Mouse (Mus musculus): Measurements from ENCODE around the gene Pitpnm2. TPM values are rescaled to one million over a fixed set of nuclear protein-coding genes. Genes with fewer than 3 reads are reported as not detected.

Gene Pitpnm2
- polyA plus RNA-seq, 2 experiments = 1.9 to 4.7 TPM

DNA sequence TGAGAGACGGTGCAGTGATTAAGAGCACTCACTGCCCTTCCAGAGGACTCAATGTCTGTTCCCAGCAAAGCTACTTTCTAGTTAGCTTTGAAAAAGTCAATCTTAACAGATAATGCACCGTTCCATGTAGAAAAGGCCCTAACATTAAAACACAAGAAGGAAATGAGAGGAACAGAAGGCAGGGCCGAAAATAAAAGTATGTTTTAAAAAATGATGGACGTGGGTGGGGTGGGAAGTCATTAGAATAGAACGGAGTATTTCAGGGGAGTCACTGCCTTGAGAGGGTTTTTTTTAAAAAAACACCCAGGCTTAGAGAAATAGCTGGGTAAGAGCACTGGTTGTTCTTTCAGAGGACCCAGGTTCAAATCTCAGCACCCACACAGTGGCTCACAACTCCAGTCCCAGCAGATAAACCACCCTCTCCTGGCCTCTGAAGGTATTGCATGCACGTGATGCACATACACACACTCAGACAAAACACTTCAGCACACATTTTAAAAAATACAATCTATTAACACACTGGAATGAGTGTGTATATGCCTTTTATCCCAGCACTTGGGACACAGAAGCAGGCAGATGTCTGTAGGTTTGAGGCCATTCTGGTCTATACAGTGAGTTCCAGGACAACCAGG lies 38.2 kb upstream of the Pitpnm2 start:
- Histone ChIP-seq H3K27me3 (ENCODE audit: control insufficient read depth, insufficient read depth, low read length) (no peaks in the 10 kb centered on the region), H3K4me1 (replicated peaks; ENCODE audit: control insufficient read depth in 2 of 2, insufficient read depth in 2 of 2, low read length in 1 of 2) (no peaks in the 10 kb centered on the region), H3K4me2 (ENCODE audit: low read depth) (no peak overlapping the region), H3K27ac (no peak overlapping the region), H3K9me3 (ENCODE audit: control insufficient read depth, low read length) (no peaks in the 10 kb centered on the region), H3K36me3 (replicated peaks; ENCODE audit: control insufficient read depth, insufficient read depth, low read depth) (peaks cover 16% of the 10 kb centered on the region), H3K4me3 (ENCODE audit: insufficient read depth in 1 of 2, low read depth in 2 of 2, low read length in 2 of 2) (no peak overlapping the region), H3K9ac (replicated peaks) (no peak overlapping the region)
- WGBS (ENCODE audit: insufficient replicate concordance) = 81% methylated on average over 6 of the region's 6 CpGs
- DNase-seq (ENCODE audit: low read depth in 3 of 3, low spot score in 3 of 3) (no peak), ATAC-seq (ENCODE audit: insufficient read depth) (no peak)
- TF ChIP-seq EP300 (IDR thresholded peaks at IDR 0.05; ENCODE audit: low read depth) (no peak), CTCF (IDR thresholded peaks at IDR 0.05; ENCODE audit: low read depth) (peak; percentile 23; the same call in 1 of the 2 replicates)

DNA sequence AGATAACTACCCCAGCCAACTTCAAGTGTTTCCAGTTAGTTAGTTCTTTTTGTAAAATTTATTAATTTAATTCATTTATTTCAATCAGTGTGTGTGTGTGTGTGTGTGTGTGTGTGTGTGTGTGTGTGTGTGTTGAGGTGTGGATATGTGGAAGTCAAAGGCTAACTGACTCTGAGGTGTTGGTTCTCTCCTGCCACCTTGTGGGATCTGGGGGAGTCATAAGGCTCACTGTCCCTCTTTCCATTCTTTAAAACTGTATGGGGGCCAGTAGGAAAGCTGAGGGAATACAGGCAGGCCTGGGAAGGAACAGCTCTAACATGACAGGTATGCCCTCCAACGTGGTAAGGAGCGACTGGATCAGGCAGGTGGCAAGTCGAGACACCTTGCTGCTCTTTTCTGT lies 34.8 kb upstream of the Pitpnm2 start:
- Histone ChIP-seq H3K27me3 (ENCODE audit: control insufficient read depth, insufficient read depth, low read length) (no peaks in the 10 kb centered on the region), H3K4me1 (replicated peaks; ENCODE audit: control insufficient read depth in 2 of 2, insufficient read depth in 2 of 2, low read length in 1 of 2) (no peaks in the 10 kb centered on the region), H3K4me3 (ENCODE audit: insufficient read depth in 1 of 2, low read depth in 2 of 2, low read length in 2 of 2) (no peak overlapping the region), H3K9ac (replicated peaks) (no peak overlapping the region), H3K9me3 (ENCODE audit: control insufficient read depth, low read length) (no peaks in the 10 kb centered on the region), H3K4me2 (ENCODE audit: low read depth) (no peak overlapping the region), H3K36me3 (replicated peaks; ENCODE audit: control insufficient read depth, insufficient read depth, low read depth) (peaks cover 11% of the 10 kb centered on the region), H3K27ac (no peak overlapping the region)
- peak; percentile 38 for TF ChIP-seq CTCF (IDR thresholded peaks at IDR 0.05; ENCODE audit: low read depth)
- TF ChIP-seq EP300 (IDR thresholded peaks at IDR 0.05; ENCODE audit: low read depth) = no peak
- WGBS (ENCODE audit: insufficient replicate concordance) = 61% methylated on average over 3 of the region's 3 CpGs
- ATAC-seq (ENCODE audit: insufficient read depth) (no peak), DNase-seq (ENCODE audit: low read depth in 3 of 3, low spot score in 3 of 3) (no peak)

DNA sequence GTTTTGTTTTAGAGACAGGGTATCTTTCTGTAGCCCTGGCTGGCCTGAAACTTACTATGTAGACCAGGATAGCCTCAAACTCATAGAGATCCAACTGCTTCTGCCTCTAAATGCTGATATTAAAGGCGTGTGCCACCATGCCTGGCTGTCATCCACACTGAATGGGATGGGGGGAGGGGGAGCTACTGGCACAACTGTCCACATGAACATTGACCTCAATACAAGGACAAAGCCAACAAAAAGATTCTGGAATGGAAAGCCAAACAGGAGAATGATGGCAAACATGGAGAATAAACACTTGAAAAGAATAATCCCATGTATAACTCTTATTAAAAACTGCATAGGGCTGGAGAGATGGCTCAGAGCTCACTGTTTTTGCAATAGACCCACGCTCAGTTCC lies 33.3 kb upstream of the Pitpnm2 start:
- TF ChIP-seq CTCF (IDR thresholded peaks at IDR 0.05; ENCODE audit: low read depth) = no peak
- no peak for TF ChIP-seq EP300 (IDR thresholded peaks at IDR 0.05; ENCODE audit: low read depth)
- Histone ChIP-seq H3K36me3 (replicated peaks; ENCODE audit: control insufficient read depth, insufficient read depth, low read depth) (peaks cover 6% of the 10 kb centered on the region), H3K4me1 (replicated peaks; ENCODE audit: control insufficient read depth in 2 of 2, insufficient read depth in 2 of 2, low read length in 1 of 2) (no peaks in the 10 kb centered on the region), H3K27me3 (ENCODE audit: control insufficient read depth, insufficient read depth, low read length) (no peaks in the 10 kb centered on the region), H3K9ac (replicated peaks) (no peak overlapping the region), H3K27ac (no peak overlapping the region), H3K4me2 (ENCODE audit: low read depth) (no peak overlapping the region), H3K9me3 (ENCODE audit: control insufficient read depth, low read length) (no peaks in the 10 kb centered on the region), H3K4me3 (ENCODE audit: insufficient read depth in 1 of 2, low read depth in 2 of 2, low read length in 2 of 2) (no peak overlapping the region)
- WGBS (ENCODE audit: insufficient replicate concordance) = 63% methylated on average over 2 of the region's 2 CpGs
- DNase-seq (ENCODE audit: low read depth in 3 of 3, low spot score in 3 of 3) = no peak
- ATAC-seq (ENCODE audit: insufficient read depth) = no peak

DNA sequence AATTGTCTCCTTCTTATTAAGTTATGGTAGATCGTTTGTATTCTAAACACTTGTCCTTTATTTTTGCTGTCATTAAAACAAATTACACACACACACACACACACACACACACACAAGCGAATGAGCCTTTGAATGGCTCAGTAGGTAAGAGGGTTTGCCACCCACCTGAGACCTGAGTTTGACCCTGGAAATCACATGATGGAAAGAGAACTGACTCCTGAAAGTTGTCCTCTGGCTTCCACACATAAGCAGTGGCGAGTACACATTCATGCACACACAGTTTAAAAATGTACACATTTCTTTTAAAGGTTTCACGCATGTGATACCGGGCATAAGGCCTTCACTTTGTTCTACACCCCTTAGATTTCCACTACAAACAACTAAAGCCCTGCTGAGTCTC lies 20.7 kb upstream of the Pitpnm2 start:
- TF ChIP-seq EP300 (IDR thresholded peaks at IDR 0.05; ENCODE audit: low read depth) (no peak), CTCF (IDR thresholded peaks at IDR 0.05; ENCODE audit: low read depth) (no peak)

DNA sequence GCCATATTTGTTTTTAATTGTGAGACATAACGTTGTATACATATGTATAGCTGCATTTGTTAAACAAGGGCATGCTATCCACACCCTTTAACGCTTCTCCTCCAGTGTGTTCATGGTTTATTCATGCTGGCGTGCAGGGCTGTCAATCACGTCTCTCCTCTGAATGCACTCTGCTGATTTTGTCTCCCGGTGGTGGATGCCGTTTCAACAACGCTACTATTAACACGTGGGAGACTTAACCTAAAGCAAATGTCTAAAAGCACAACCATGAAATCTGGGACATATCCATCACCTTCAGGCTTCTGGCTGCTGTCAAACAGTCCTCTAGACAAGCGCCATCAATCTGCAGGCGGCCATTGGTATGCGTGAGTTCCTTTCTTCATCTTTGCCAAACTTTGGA lies 20.1 kb upstream of the Pitpnm2 start:
- Histone ChIP-seq H3K9me3 (ENCODE audit: control insufficient read depth, low read length) (no peaks in the 10 kb centered on the region), H3K27ac (no peak overlapping the region), H3K4me3 (ENCODE audit: insufficient read depth in 1 of 2, low read depth in 2 of 2, low read length in 2 of 2) (no peak overlapping the region), H3K4me2 (ENCODE audit: low read depth) (no peak overlapping the region), H3K36me3 (replicated peaks; ENCODE audit: control insufficient read depth, insufficient read depth, low read depth) (no peaks in the 10 kb centered on the region; the same call in 1 of the 2 replicates), H3K27me3 (ENCODE audit: control insufficient read depth, insufficient read depth, low read length) (no peaks in the 10 kb centered on the region), H3K9ac (replicated peaks) (no peak overlapping the region), H3K4me1 (replicated peaks; ENCODE audit: control insufficient read depth in 2 of 2, insufficient read depth in 2 of 2, low read length in 1 of 2) (peaks cover 0 to 6% of the 10 kb centered on the region in 2 experiments; a peak in 2 of 4 replicates)
- TF ChIP-seq CTCF (IDR thresholded peaks at IDR 0.05; ENCODE audit: low read depth) (no peak), EP300 (IDR thresholded peaks at IDR 0.05; ENCODE audit: low read depth) (no peak)
- ATAC-seq (ENCODE audit: insufficient read depth) (no peak), DNase-seq (ENCODE audit: low read depth in 3 of 3, low spot score in 3 of 3) (no peak)
- WGBS (ENCODE audit: insufficient replicate concordance) = 84% methylated on average over 11 of the region's 11 CpGs

More for the DNA sequence above, 20.7 kb upstream of the Pitpnm2 start:
- Histone ChIP-seq H3K4me3 (ENCODE audit: insufficient read depth in 1 of 2, low read depth in 2 of 2, low read length in 2 of 2) (no peak overlapping the region), H3K36me3 (replicated peaks; ENCODE audit: control insufficient read depth, insufficient read depth, low read depth) (no peaks in the 10 kb centered on the region), H3K9me3 (ENCODE audit: control insufficient read depth, low read length) (no peaks in the 10 kb centered on the region), H3K27ac (no peak overlapping the region), H3K27me3 (ENCODE audit: control insufficient read depth, insufficient read depth, low read length) (no peaks in the 10 kb centered on the region), H3K4me1 (replicated peaks; ENCODE audit: control insufficient read depth in 2 of 2, insufficient read depth in 2 of 2, low read length in 1 of 2) (peaks cover 0 to 6% of the 10 kb centered on the region in 2 experiments; a peak in 2 of 4 replicates), H3K4me2 (ENCODE audit: low read depth) (no peak overlapping the region), H3K9ac (replicated peaks) (no peak overlapping the region)
- ATAC-seq (ENCODE audit: insufficient read depth) (no peak), DNase-seq (ENCODE audit: low read depth in 3 of 3, low spot score in 3 of 3) (no peak)
- WGBS (ENCODE audit: insufficient replicate concordance) = 82% methylated on average over 5 of the region's 5 CpGs

Data from liver, embryonic 14.5 days (tissue).